ENCODE assay signal across 31 mouse cellular contexts in the genomic region with DNA sequence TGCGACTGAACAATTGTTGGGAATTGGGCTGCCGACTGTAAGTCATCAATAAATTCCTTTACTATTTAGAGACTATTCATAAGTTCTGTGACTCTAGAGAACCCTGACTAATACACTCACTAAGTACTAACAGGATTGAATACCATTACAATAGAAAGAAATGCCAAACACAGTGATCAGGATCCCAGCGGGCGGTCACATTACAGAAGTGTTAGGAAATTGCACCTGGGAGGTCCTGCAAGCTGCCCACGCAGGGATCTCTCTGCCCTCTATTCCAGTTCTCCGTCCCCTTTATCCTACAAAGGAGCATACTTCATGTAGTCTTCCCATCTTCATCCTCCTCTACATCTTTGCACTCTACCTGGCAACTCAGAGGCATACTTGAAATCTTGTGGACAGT.
"Had no signal": no experiment of that assay in that cellular context is flagged by ENCODE, and none has a peak within 500 bp of the region (broad histone marks: within the 10 kb centered on the region; RNA-seq: fewer than 3 reads in every experiment).

No protein-coding gene starts in this region.

- H3K27ac ChIP-seq: limb, embryonic 10.5 days; limb, embryonic 12.5 days; limb, embryonic 13.5 days; limb, embryonic 15.5 days; liver, embryonic 12.5 days; liver, embryonic 13.5 days; liver, embryonic 14.5 days; liver, embryonic 15.5 days; lung, embryonic 15.5 days; macrophage; midbrain, embryonic 10.5 days; midbrain, embryonic 12.5 days; midbrain, embryonic 15.5 days; neural tube, embryonic 12.5 days; neural tube, embryonic 13.5 days had no signal

- H3K4me3 ChIP-seq: limb, embryonic 10.5 days; limb, embryonic 12.5 days; limb, embryonic 13.5 days; limb, embryonic 15.5 days; liver, embryonic 12.5 days; liver, embryonic 13.5 days; liver, embryonic 15.5 days; lung, embryonic 15.5 days; megakaryocyte, embryonic 14.5 days; midbrain, embryonic 10.5 days; midbrain, embryonic 12.5 days; midbrain, embryonic 15.5 days; myocyte; neural tube, embryonic 12.5 days; neural tube, embryonic 13.5 days had no signal

- H3K9me3 ChIP-seq: limb, embryonic 10.5 days; limb, embryonic 12.5 days; limb, embryonic 13.5 days; limb, embryonic 15.5 days; liver, embryonic 12.5 days; liver, embryonic 13.5 days; liver, embryonic 15.5 days; lung, embryonic 15.5 days; midbrain, embryonic 10.5 days; midbrain, embryonic 12.5 days; midbrain, embryonic 15.5 days; neural tube, embryonic 12.5 days; neural tube, embryonic 13.5 days had no signal

- DNase-seq: left cerebral cortex, postnatal 4 days; liver; liver, embryonic 13.5 days; liver, postnatal 0 days; lung, adult 18-20 months; lung, adult 2 months; lung, embryonic 14.5 days; lung, postnatal 10 days; lung, postnatal 14 days; lung, postnatal 36 days; lung, postnatal 4 days; midbrain, embryonic 14.5 days had no signal

- ATAC-seq: liver, embryonic 12.5 days; liver, postnatal 0 days; lung, postnatal 0 days; midbrain, embryonic 15.5 days; midbrain, embryonic 16.5 days had no signal

- H3K27me3 ChIP-seq: limb, embryonic 12.5 days; limb, embryonic 13.5 days; limb, embryonic 15.5 days; liver, embryonic 12.5 days; liver, embryonic 13.5 days; liver, embryonic 15.5 days; lung, embryonic 15.5 days; megakaryocyte, embryonic 14.5 days; midbrain, embryonic 12.5 days; midbrain, embryonic 15.5 days; neural tube, embryonic 12.5 days; neural tube, embryonic 13.5 days had no signal

- H3K36me3 ChIP-seq: limb, embryonic 10.5 days; limb, embryonic 12.5 days; limb, embryonic 13.5 days; limb, embryonic 15.5 days; liver, embryonic 12.5 days; liver, embryonic 13.5 days; liver, embryonic 15.5 days; lung, embryonic 15.5 days; midbrain, embryonic 10.5 days; midbrain, embryonic 12.5 days; midbrain, embryonic 15.5 days; neural tube, embryonic 12.5 days; neural tube, embryonic 13.5 days had no signal

- H3K9ac ChIP-seq: limb, embryonic 12.5 days; limb, embryonic 13.5 days; limb, embryonic 15.5 days; liver, embryonic 12.5 days; liver, embryonic 13.5 days; liver, embryonic 14.5 days; liver, embryonic 15.5 days; liver, postnatal 0 days; lung, embryonic 14.5 days; lung, embryonic 15.5 days; midbrain, embryonic 12.5 days; midbrain, embryonic 15.5 days; neural tube, embryonic 12.5 days; neural tube, embryonic 13.5 days had no signal

- H3K4me2 ChIP-seq: limb, embryonic 12.5 days; limb, embryonic 13.5 days; limb, embryonic 15.5 days; liver, embryonic 11.5 days; liver, embryonic 12.5 days; liver, embryonic 13.5 days; liver, embryonic 15.5 days; lung, embryonic 14.5 days; lung, embryonic 15.5 days; midbrain, embryonic 12.5 days; midbrain, embryonic 15.5 days; neural tube, embryonic 12.5 days; neural tube, embryonic 13.5 days had no signal

- H3K4me1 ChIP-seq: limb, embryonic 10.5 days; limb, embryonic 12.5 days; limb, embryonic 13.5 days; limb, embryonic 15.5 days; liver, embryonic 12.5 days; liver, embryonic 13.5 days; liver, embryonic 15.5 days; lung, embryonic 15.5 days; megakaryocyte, embryonic 14.5 days; midbrain, embryonic 10.5 days; midbrain, embryonic 12.5 days; midbrain, embryonic 15.5 days; neural tube, embryonic 12.5 days; neural tube, embryonic 13.5 days had no signal
